Mouse (Mus musculus) embryonic fibroblast, embryonic 13.5 days (primary cell): ENCODE measurements at regions not wholly inside any gene's neighbourhood (a gene's known extent, or its start where the extent isn't known, plus 50 kb on each side); places are given as distances from the start of the nearest gene placed in this dataset.

Source experiments
- CTCF ChIP-seq: IDR thresholded peaks from 2 replicates; pipeline ENCODE4 v1.5.1; 2011; ENCODE audit warnings: mild to moderate bottlenecking, control low read depth, low read length, moderate library complexity, borderline replicate concordance; ENCODE audit not compliant: insufficient read depth
- POLR2A ChIP-seq: IDR thresholded peaks from 2 replicates; pipeline ENCODE4 v1.6.1; 2011; ENCODE audit warnings: low read depth, mild to moderate bottlenecking, control low read depth, low read length, moderate library complexity

GRCm38 (mm10) chrX:163827461-163827860 lies 66.3 kb upstream of the Rnf138rt1 start:
- TF ChIP-seq POLR2A: no peak
- TF ChIP-seq CTCF: no peak
